Mouse (Mus musculus): ENCODE results near the gene Pzp.

The Pzp gene

GRCm38 (mm10) chr6:128469451-128469850 is 57.1 kb downstream of the Pzp start:
- Histone ChIP-seq H3K9me3 (ENCODE audit: low read length) (no peaks in the 10 kb centered on the region), H3K27me3 (ENCODE audit: insufficient read depth, low read length) (no peaks in the 10 kb centered on the region), H3K36me3 (ENCODE audit: insufficient read depth, low read length) (peaks cover 41% of the 10 kb centered on the region), H3K4me1 (replicated peaks; ENCODE audit: low read depth, low read length) (peaks cover 58% of the 10 kb centered on the region), H3K4me3 (replicated peaks; ENCODE audit: low read length) (no peak overlapping the region)
- no peak for TF ChIP-seq POU5F1 (IDR thresholded peaks at IDR 0.05; ENCODE audit: borderline replicate concordance, low read length)
- TF ChIP-seq CTCF (conservative IDR thresholded peaks at IDR 0.05; ENCODE audit: low read length) = no peak
- no peak for TF ChIP-seq NANOG (IDR thresholded peaks at IDR 0.05; ENCODE audit: borderline replicate concordance, low read length)

- H3K9me3 ChIP-seq (ENCODE audit: low read length) = peaks cover 9% of the 10 kb centered on the region
- peak overlapping the region; percentile 75; the same call in 1 of the 2 replicates for H3K4me3 ChIP-seq (replicated peaks; ENCODE audit: low read length)
- peaks cover 27% of the 10 kb centered on the region for H3K36me3 ChIP-seq (ENCODE audit: insufficient read depth, low read length)
- H3K4me1 ChIP-seq (replicated peaks; ENCODE audit: low read depth, low read length) = peaks cover 57% of the 10 kb centered on the region
- TF ChIP-seq POU5F1 (IDR thresholded peaks at IDR 0.05; ENCODE audit: borderline replicate concordance, low read length) = no peak
- peak; percentile 73 for TF ChIP-seq CTCF (conservative IDR thresholded peaks at IDR 0.05; ENCODE audit: low read length)
- no peaks in the 10 kb centered on the region for H3K27me3 ChIP-seq (ENCODE audit: insufficient read depth, low read length)
Observed at GRCm38 (mm10) chr6:128467298-128467697, 59.2 kb downstream of the Pzp start.

DNA sequence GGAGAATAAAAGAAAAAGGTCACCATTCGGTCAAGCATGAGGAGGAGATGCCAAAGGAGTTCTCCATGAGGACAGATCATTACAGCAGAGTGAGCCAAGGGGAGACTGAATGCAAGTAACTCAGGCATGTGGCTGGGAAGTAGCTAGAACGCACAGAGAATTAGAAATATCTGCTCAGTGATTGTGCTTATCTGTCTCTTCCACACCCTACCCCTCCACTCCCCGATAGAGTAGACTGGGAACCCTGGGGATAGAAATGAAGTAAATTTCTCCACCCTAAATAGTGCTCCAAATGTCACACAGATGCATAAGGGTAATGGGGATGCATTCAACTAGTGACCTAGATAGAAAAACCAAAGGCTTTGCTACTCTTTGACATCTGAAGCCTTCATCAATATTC is 60.0 kb downstream of the Pzp start:
- Histone ChIP-seq H3K36me3 (ENCODE audit: insufficient read depth, low read length) (peaks cover 22% of the 10 kb centered on the region), H3K27me3 (ENCODE audit: insufficient read depth, low read length) (no peaks in the 10 kb centered on the region), H3K4me3 (replicated peaks; ENCODE audit: low read length) (peak overlapping the region; percentile 75), H3K4me1 (replicated peaks; ENCODE audit: low read depth, low read length) (peaks cover 61% of the 10 kb centered on the region), H3K9me3 (ENCODE audit: low read length) (peaks cover 9% of the 10 kb centered on the region)
- TF ChIP-seq POU5F1 (IDR thresholded peaks at IDR 0.05; ENCODE audit: borderline replicate concordance, low read length) = no peak
- TF ChIP-seq NANOG (IDR thresholded peaks at IDR 0.05; ENCODE audit: borderline replicate concordance, low read length) = no peak
- no peak for TF ChIP-seq CTCF (conservative IDR thresholded peaks at IDR 0.05; ENCODE audit: low read length)

- TF ChIP-seq NANOG (IDR thresholded peaks at IDR 0.05; ENCODE audit: borderline replicate concordance, low read length) (peak; percentile 86; the same call in 1 of the 2 replicates), POU5F1 (IDR thresholded peaks at IDR 0.05; ENCODE audit: borderline replicate concordance, low read length) (peak; percentile 76; the same call in 1 of the 2 replicates), CTCF (conservative IDR thresholded peaks at IDR 0.05; ENCODE audit: low read length) (no peak)
- Histone ChIP-seq H3K27me3 (ENCODE audit: insufficient read depth, low read length) (no peaks in the 10 kb centered on the region), H3K9me3 (ENCODE audit: low read length) (peaks cover 9% of the 10 kb centered on the region), H3K4me1 (replicated peaks; ENCODE audit: low read depth, low read length) (peaks cover 66% of the 10 kb centered on the region), H3K36me3 (ENCODE audit: insufficient read depth, low read length) (peaks cover 17% of the 10 kb centered on the region; the same call in 1 of the 2 replicates), H3K4me3 (replicated peaks; ENCODE audit: low read length) (0 out of 2 replicates have a peak overlapping the region, but pooled peaks have one; percentile 75)
Observed at GRCm38 (mm10) chr6:128466043-128466442, 60.5 kb downstream of the Pzp start.

GRCm38 (mm10) chr6:128464996-128465395 is 61.5 kb downstream of the Pzp start:
- TF ChIP-seq NANOG (IDR thresholded peaks at IDR 0.05; ENCODE audit: borderline replicate concordance, low read length) (no peak), CTCF (conservative IDR thresholded peaks at IDR 0.05; ENCODE audit: low read length) (no peak), POU5F1 (IDR thresholded peaks at IDR 0.05; ENCODE audit: borderline replicate concordance, low read length) (no peak)
- H3K4me3 ChIP-seq (replicated peaks; ENCODE audit: low read length) = 0 out of 2 replicates have a peak overlapping the region, but pooled peaks have one; percentile 8
- H3K9me3 ChIP-seq (ENCODE audit: low read length) = peaks cover 9% of the 10 kb centered on the region
- H3K4me1 ChIP-seq (replicated peaks; ENCODE audit: low read depth, low read length) = peaks cover 77% of the 10 kb centered on the region
- H3K27me3 ChIP-seq (ENCODE audit: insufficient read depth, low read length) = no peaks in the 10 kb centered on the region
- H3K36me3 ChIP-seq (ENCODE audit: insufficient read depth, low read length) = peaks cover 11% of the 10 kb centered on the region; the same call in 1 of the 2 replicates

DNA sequence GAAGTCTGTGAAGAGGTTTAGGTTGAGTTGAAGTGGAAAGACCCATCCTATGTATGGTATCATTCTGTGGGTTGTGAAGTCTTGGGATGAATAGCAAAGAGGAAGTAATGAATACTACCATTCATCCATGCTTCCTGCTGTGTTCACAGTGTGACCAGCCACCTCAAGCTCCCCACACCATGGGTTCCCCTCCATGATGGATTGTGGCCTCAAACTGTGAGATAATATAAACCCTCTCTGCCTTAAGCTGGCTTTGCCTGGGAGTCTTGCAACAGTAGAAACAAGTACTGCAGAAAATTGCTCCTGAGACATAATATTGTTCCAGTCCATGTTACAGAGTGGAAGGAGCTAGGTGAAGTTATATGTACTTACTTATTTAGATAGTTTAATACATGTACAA is 64.9 kb downstream of the Pzp start:
- Histone ChIP-seq H3K4me1 (replicated peaks; ENCODE audit: low read depth, low read length) (peaks cover 70% of the 10 kb centered on the region), H3K27me3 (ENCODE audit: insufficient read depth, low read length) (no peaks in the 10 kb centered on the region), H3K9me3 (ENCODE audit: low read length) (peaks cover 24% of the 10 kb centered on the region), H3K4me3 (replicated peaks; ENCODE audit: low read length) (no peak overlapping the region), H3K36me3 (ENCODE audit: insufficient read depth, low read length) (no peaks in the 10 kb centered on the region)
- TF ChIP-seq POU5F1 (IDR thresholded peaks at IDR 0.05; ENCODE audit: borderline replicate concordance, low read length) (no peak), CTCF (conservative IDR thresholded peaks at IDR 0.05; ENCODE audit: low read length) (no peak), NANOG (IDR thresholded peaks at IDR 0.05; ENCODE audit: borderline replicate concordance, low read length) (no peak)

GRCm38 (mm10) chr6:128460729-128461503 is 65.6 kb downstream of the Pzp start:
- peak overlapping the region; percentile 39; the same call in 1 of the 2 replicates for H3K4me3 ChIP-seq (replicated peaks; ENCODE audit: low read length)
- peaks cover 74% of the 10 kb centered on the region for H3K4me1 ChIP-seq (replicated peaks; ENCODE audit: low read depth, low read length)
- H3K27me3 ChIP-seq (ENCODE audit: insufficient read depth, low read length) = no peaks in the 10 kb centered on the region
- H3K36me3 ChIP-seq (ENCODE audit: insufficient read depth, low read length) = no peaks in the 10 kb centered on the region
- no peak for TF ChIP-seq POU5F1 (IDR thresholded peaks at IDR 0.05; ENCODE audit: borderline replicate concordance, low read length)
- no peak for TF ChIP-seq NANOG (IDR thresholded peaks at IDR 0.05; ENCODE audit: borderline replicate concordance, low read length)
- TF ChIP-seq CTCF (conservative IDR thresholded peaks at IDR 0.05; ENCODE audit: low read length) = no peak
- peaks cover 24% of the 10 kb centered on the region for H3K9me3 ChIP-seq (ENCODE audit: low read length)

DNA sequence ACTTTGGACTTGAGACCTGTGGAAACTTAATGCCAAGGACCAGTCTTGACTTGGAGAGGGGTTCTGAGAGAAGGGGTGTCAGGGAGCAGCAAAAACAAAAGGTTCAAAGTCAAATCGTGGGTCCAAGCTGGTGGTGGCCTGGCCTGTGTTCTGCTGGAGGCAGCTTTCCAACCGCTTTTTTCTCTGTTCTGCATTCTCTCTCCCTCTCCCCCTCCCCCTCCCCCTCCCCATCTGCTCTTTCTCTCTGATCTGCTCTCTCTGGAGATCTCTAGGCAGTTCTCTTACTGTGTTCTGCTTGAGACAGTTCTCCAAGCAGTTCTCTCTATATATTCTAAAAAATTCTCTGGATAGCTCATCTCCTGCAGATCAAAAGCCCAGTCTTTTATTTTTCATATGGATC is 66.2 kb downstream of the Pzp start:
- Histone ChIP-seq H3K9me3 (ENCODE audit: low read length) (peaks cover 24% of the 10 kb centered on the region), H3K36me3 (ENCODE audit: insufficient read depth, low read length) (no peaks in the 10 kb centered on the region), H3K4me1 (replicated peaks; ENCODE audit: low read depth, low read length) (peaks cover 74% of the 10 kb centered on the region), H3K4me3 (replicated peaks; ENCODE audit: low read length) (peak overlapping the region; percentile 39; the same call in 1 of the 2 replicates), H3K27me3 (ENCODE audit: insufficient read depth, low read length) (no peaks in the 10 kb centered on the region)
- TF ChIP-seq CTCF (conservative IDR thresholded peaks at IDR 0.05; ENCODE audit: low read length) = no peak
